Mouse (Mus musculus) kidney, adult 2 months (tissue): ENCODE data around the gene St3gal3.

Experiments used
- CTCF ChIP-seq: fragments of 200-500 bp; conservative IDR thresholded peaks from 2 replicates; pipeline ENCODE4 v1.5.1; 2011; ENCODE audit warnings: low read depth, mild to moderate bottlenecking, control low read depth, low read length, moderate library complexity, mixed read lengths; ENCODE audit not compliant: insufficient read depth, insufficient read length
- POLR2A ChIP-seq: fragments of 200-500 bp; IDR thresholded peaks from one replicate; pipeline ENCODE4 v1.6.1; 2011; ENCODE audit warnings: low read depth, low read length, control low read depth

DNA sequence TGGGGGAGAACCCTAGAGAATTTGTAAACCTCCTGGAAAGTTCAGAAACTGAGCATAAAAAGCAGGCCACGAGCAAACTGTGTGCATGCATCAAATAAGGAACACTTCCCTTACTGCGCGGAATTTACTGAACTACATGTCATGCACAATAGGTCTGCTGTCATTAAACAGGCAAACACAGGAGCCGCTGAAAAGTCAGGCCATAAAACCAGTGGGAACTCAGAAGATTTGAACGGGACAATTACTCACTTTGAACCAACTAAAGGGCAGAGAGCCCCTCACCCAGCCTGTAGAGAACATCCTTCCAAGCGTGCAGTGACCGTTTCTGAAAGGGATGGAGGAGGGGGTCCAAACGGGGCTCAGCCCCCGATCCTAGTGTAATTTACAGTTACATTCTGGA, 93.6 kb downstream of the St3gal3 start:
- TF ChIP-seq POLR2A (no peak), CTCF (no peak)
